ENCODE assay signal across 8 mouse cellular contexts in the genomic region with DNA sequence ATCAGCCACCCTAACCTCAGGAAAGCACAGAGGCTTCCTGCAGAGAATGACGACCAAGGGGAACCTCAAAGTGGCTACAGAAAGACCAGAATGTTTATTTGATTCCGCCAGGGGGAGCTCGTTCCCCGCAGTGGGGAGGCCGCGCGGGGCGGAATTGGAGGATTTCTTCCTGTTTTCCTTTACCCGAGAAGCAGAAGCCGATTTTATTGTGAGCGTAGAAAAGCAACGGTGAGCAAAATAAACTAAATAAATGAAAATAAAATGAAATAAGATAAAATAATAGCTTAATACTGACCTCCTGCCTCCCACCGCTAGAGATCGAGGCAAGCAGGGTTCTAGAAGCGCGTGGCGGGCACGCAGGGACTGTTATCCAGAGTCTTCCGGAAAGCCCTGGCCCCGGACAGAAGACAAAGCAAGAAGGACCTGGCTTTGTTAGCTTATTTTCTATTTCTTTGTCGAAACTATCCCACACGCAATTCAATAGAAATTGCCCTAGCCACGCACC. TPM values are rescaled to one million over a fixed set of nuclear protein-coding genes. Genes with fewer than 3 reads are reported as not detected.
A peak's percentile ranks its signal among the peaks of the same experiment; 100 is the strongest.
DNase-seq lines count a peak whose midpoint lies in the region; ATAC-seq and TF ChIP-seq lines count a peak whose summit lies in the region.

No protein-coding gene starts in this region.

- ATAC-seq in forebrain, embryonic 16.5 days: peak; percentile 89
- peak; percentile 85 for ATAC-seq in lung, embryonic 15.5 days (ENCODE audit: borderline replicate concordance, extremely low read depth, low FRiP score, low TSS enrichment)

- under 1% methylated on average over 23 of the region's 23 CpGs for WGBS in forebrain, embryonic 16.5 days
- WGBS in lung, embryonic 15.5 days: 0% methylated on average over 23 of the region's 23 CpGs

- peaks cover 4 to 12% of the 10 kb centered on the region in 2 experiments for H3K4me1 ChIP-seq in ES-E14 (ENCODE audit: control insufficient read depth in 2 of 2, insufficient read depth in 2 of 2, low read length in 2 of 2, poor library complexity in 1 of 2)
- H3K4me1 ChIP-seq in forebrain, embryonic 16.5 days (replicated peaks; ENCODE audit: control insufficient read depth, insufficient read depth, low read length): no peaks in the 10 kb centered on the region; the same call in 1 of the 2 replicates
- H3K4me1 ChIP-seq in lung, embryonic 15.5 days: peaks cover 5% of the 10 kb centered on the region; the same call in 1 of the 2 replicates

- H3K36me3 ChIP-seq in ES-E14 (ENCODE audit: control insufficient read depth, insufficient read depth, low read length, poor library complexity, severe bottlenecking): no peaks in the 10 kb centered on the region
- no peaks in the 10 kb centered on the region for H3K36me3 ChIP-seq in forebrain, embryonic 16.5 days (ENCODE audit: control insufficient read depth, insufficient read depth)
- no peaks in the 10 kb centered on the region for H3K36me3 ChIP-seq in lung, embryonic 15.5 days

- in situ Hi-C loops in ES-E14 (cut with MboI; ENCODE audit: low sequenced_read_pairs in 2 of 2, unreplicated experiment in 2 of 2): loop anchor here in 1 of 2 experiments (5.0 kb wide), 1 partner anchor 33 kb away; a partner anchor contains a TSS

- no peaks in the 10 kb centered on the region for H3K9me3 ChIP-seq in ES-E14 (ENCODE audit: control insufficient read depth, insufficient read depth, low read depth, low read length)
- no peaks in the 10 kb centered on the region for H3K9me3 ChIP-seq in forebrain, embryonic 16.5 days (ENCODE audit: control insufficient read depth, low read length)
- H3K9me3 ChIP-seq in lung, embryonic 15.5 days: no peaks in the 10 kb centered on the region

- peak; percentile 90 for DNase-seq in ES-E14 (ENCODE audit: low read depth, low spot score)
- peak; percentile 89 to 95 for DNase-seq in cerebellum, adult 18-20 months
- DNase-seq in heart, postnatal 4 days: peak; percentile 94
- peak; percentile 72 to 91 for DNase-seq in layer of hippocampus, adult 8-10 months (ENCODE audit: low spot score in 2 of 2)
- DNase-seq in ovary, adult 18-20 months (ENCODE audit: low spot score): peak; percentile 76
- peak; percentile 92 for DNase-seq in thymus, postnatal 0 days (ENCODE audit: low spot score)

- peak overlapping the region; percentile 22; the same call in 1 of the 2 replicates for H3K27ac ChIP-seq in ES-E14 (ENCODE audit: insufficient read depth, low read depth, low read length, poor library complexity, severe bottlenecking)
- peak overlapping the region; percentile 89 for H3K27ac ChIP-seq in forebrain, embryonic 16.5 days (ENCODE audit: low read length)
- peak overlapping the region; percentile 80 for H3K27ac ChIP-seq in lung, embryonic 15.5 days

- H3K4me2 ChIP-seq in forebrain, embryonic 16.5 days (ENCODE audit: low read length): peak overlapping the region; percentile 41
- H3K4me2 ChIP-seq in lung, embryonic 15.5 days: peak overlapping the region; percentile 40

- peak overlapping the region; percentile 79; the same call in 1 of the 2 replicates for H3K9ac ChIP-seq in ES-E14 (ENCODE audit: insufficient read depth, low read depth, low read length, poor library complexity, severe bottlenecking)
- H3K9ac ChIP-seq in forebrain, embryonic 16.5 days (replicated peaks; ENCODE audit: low read depth, low read length): peak overlapping the region; percentile 79
- peak overlapping the region; percentile 64 for H3K9ac ChIP-seq in lung, embryonic 15.5 days

- peak overlapping the region; percentile 67 to 72 for H3K4me3 ChIP-seq in ES-E14 (ENCODE audit: insufficient read depth in 1 of 2, low read depth in 1 of 2, low read length in 2 of 2, poor library complexity in 1 of 2, severe bottlenecking in 1 of 2)
- H3K4me3 ChIP-seq in forebrain, embryonic 16.5 days (replicated peaks; ENCODE audit: low read length): peak overlapping the region; percentile 59
- peak overlapping the region; percentile 55 for H3K4me3 ChIP-seq in lung, embryonic 15.5 days

- peaks cover 3% of the 10 kb centered on the region; the same call in 1 of the 2 replicates for H3K27me3 ChIP-seq in forebrain, embryonic 16.5 days (replicated peaks; ENCODE audit: control insufficient read depth, insufficient read depth, low read length)
- peaks cover 3% of the 10 kb centered on the region; the same call in 1 of the 2 replicates for H3K27me3 ChIP-seq in lung, embryonic 15.5 days

TF ChIP-seq in ES-E14, 5 proteins besides CTCF, POLR2A, EP300 and RAD21:
- TF ChIP-seq ZNF384 (IDR thresholded peaks at IDR 0.05; ENCODE audit: low read depth, low read length) (no peak), CHD2 (IDR thresholded peaks at IDR 0.05; ENCODE audit: low read depth, low read length) (no peak), MAFK (IDR thresholded peaks at IDR 0.05; ENCODE audit: insufficient read depth, low read depth, low read length) (no peak), ZC3H11A (IDR thresholded peaks at IDR 0.05; ENCODE audit: borderline replicate concordance, low read depth, low read length) (no peak), HCFC1 (IDR thresholded peaks at IDR 0.05; ENCODE audit: borderline replicate concordance, insufficient read depth, low read length) (peak; percentile 53; the same call in 1 of the 2 replicates)

RNA-seq across cellular contexts. Expression of a gene that starts 6.7 kb away (rescaled TPM):
- total RNA-seq in ES-E14 (2012; rRNA removed): 0.26 and 0.31 TPM in 2 replicates
- not detected in 2 replicates for polyA plus RNA-seq in forebrain, embryonic 16.5 days (2015; fragmentation: Nextera tagmentation; extraction: Ambion mirVana)
- not detected for total RNA-seq in heart, postnatal 4 days (2021)
- not detected for total RNA-seq in layer of hippocampus, adult 8-10 months (2022)
- 0.09 and 0.32 TPM in 2 replicates for polyA plus RNA-seq in lung, embryonic 15.5 days (2015; fragmentation: Nextera tagmentation; extraction: Ambion mirVana)
- 0.14 and 0.18 TPM in 2 replicates for polyA plus RNA-seq in thymus, postnatal 0 days (2015; fragmentation: Nextera tagmentation; extraction: Ambion mirVana)

RNA-seq across cellular contexts. Expression of a gene that starts 29.4 kb away (rescaled TPM):
- 5.4 and 6.2 TPM in 2 replicates for total RNA-seq in ES-E14 (2012; rRNA removed)
- polyA plus RNA-seq in forebrain, embryonic 16.5 days (2015; fragmentation: Nextera tagmentation; extraction: Ambion mirVana): 24.8 and 25.7 TPM in 2 replicates
- total RNA-seq in heart, postnatal 4 days (2021): 1 to 10 TPM; 3.9 TPM
- 1 to 10 TPM; 1.9 to 4.5 (median 2.9) TPM for total RNA-seq in layer of hippocampus, adult 8-10 months (2022)
- polyA plus RNA-seq in lung, embryonic 15.5 days (2015; fragmentation: Nextera tagmentation; extraction: Ambion mirVana): 11.6 and 13.3 TPM in 2 replicates
- polyA plus RNA-seq in thymus, postnatal 0 days (2015; fragmentation: Nextera tagmentation; extraction: Ambion mirVana): 3.7 and 4.4 TPM in 2 replicates

RNA-seq across cellular contexts. Expression of a gene that starts 35.3 kb away (rescaled TPM):
- total RNA-seq in ES-E14 (2012; rRNA removed): 2.6 and 2.9 TPM in 2 replicates
- polyA plus RNA-seq in forebrain, embryonic 16.5 days (2015; fragmentation: Nextera tagmentation; extraction: Ambion mirVana): 0.19 TPM in 1 of 2 replicates, not detected in the other
- total RNA-seq in heart, postnatal 4 days (2021): not detected
- under 1 TPM; 0.29 to 0.84 (median 0.56) TPM for total RNA-seq in layer of hippocampus, adult 8-10 months (2022)
- 11.2 and 36.4 TPM in 2 replicates for polyA plus RNA-seq in lung, embryonic 15.5 days (2015; fragmentation: Nextera tagmentation; extraction: Ambion mirVana)
- polyA plus RNA-seq in thymus, postnatal 0 days (2015; fragmentation: Nextera tagmentation; extraction: Ambion mirVana): 645 and 679 TPM in 2 replicates

Comparison
In these comparisons a context has a peak if more than half of its experiments do, and no peak if none do; other contexts are left out.
1. Peak in every context shown above with its lines: DNase-seq, ATAC-seq, H3K4me3 ChIP-seq and H3K27ac ChIP-seq.
2. H3K27ac ChIP-seq: peak in every context shown above with its lines; median percentile 89 in forebrain, embryonic 16.5 days; 80 in lung, embryonic 15.5 days; 22 in ES-E14.